Mouse (Mus musculus) megakaryocyte-erythroid progenitor cell, adult 5-6 weeks (primary cell): ENCODE measurements around the gene Cd72. TPM values are rescaled to one million over a fixed set of nuclear protein-coding genes. Genes with fewer than 3 reads are reported as not detected.

Experiments used
- ATAC-seq: replicated peaks from 2 replicates; pipeline ENCODE4 v1.8.0; 2016; ENCODE audit warnings: mild to moderate bottlenecking, inconsistent platforms; ENCODE audit not compliant: severe bottlenecking, poor library complexity, low FRiP score, low TSS enrichment
- total RNA-seq, 2 experiments: library from RNA; stranded (forward) in 1 of 2; stranded (reverse) in 1 of 2; fragments of 200-1000, 215-1000 nt in 1 of 2; fragments of >200 nt in 1 of 2; fragmentation: Nextera tagmentation in 1 of 2; gene quantifications; 2 replicates each; pipeline ENCODE4 v1.2.3; 2014 to 2017

Cd72 gene
- total RNA-seq, 2 experiments from 2014 or later: 2.9 to 9.6 TPM

DNA sequence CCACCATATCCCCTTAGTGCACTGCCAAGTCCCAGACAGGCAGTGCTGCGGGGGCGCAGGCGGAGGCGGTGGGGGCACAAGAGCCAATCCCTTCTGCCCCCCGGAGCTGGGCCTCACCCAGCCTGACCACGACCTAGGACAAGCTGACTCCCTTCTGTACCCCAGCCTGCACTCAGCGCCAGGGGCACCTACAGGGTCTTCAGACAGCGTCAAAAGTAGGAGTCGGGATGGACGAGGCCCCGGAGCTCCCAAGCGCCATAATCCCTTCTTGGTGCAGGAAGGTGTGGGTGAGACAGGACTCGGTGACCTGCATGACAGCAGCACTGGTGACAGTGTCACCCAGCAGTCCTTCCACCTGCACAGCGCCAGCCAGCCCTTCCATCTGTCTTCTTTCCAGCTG, 39.7 kb downstream of the Cd72 start:
- no peak for ATAC-seq

DNA sequence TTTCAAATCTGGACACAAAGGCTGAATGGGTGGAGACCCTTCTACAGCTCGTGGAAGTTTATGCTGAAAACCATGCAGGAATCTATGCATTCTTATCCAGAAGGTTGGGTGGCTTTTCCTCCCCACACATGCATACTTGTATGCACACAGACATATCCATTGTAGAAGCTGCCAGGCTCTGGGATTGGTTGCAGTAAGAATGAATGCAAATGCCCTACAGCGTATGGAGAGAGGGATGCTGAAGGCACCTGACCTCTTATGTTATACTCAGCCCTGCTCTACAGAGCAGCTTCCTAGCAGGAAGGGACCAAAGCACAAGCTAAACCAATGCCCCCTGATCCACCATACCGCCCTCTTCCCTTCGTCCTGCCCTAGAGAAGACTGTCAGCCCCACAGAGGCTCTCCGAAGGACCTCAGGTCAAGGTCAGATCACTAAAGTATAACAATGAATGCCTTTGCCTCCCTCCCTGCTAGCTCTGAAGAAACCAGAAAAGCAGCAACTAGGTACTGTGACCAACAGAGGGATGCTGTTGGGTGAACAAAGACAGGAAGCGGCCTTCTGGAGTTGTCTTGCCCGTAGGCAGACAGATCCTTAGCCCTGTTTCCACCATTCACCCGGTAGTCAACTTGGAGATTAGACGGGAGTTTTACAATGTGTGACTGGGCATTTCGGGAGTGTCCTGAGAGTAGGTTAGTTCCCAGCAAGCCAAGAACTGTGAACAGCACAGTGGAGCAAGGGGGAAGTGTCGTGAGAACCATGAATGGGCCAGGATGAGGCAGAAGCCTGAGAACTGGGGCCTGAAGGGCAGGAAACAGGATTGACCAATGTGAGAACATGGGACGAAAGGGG, 47.1 kb downstream of the Cd72 start:
- ATAC-seq: no peak

DNA sequence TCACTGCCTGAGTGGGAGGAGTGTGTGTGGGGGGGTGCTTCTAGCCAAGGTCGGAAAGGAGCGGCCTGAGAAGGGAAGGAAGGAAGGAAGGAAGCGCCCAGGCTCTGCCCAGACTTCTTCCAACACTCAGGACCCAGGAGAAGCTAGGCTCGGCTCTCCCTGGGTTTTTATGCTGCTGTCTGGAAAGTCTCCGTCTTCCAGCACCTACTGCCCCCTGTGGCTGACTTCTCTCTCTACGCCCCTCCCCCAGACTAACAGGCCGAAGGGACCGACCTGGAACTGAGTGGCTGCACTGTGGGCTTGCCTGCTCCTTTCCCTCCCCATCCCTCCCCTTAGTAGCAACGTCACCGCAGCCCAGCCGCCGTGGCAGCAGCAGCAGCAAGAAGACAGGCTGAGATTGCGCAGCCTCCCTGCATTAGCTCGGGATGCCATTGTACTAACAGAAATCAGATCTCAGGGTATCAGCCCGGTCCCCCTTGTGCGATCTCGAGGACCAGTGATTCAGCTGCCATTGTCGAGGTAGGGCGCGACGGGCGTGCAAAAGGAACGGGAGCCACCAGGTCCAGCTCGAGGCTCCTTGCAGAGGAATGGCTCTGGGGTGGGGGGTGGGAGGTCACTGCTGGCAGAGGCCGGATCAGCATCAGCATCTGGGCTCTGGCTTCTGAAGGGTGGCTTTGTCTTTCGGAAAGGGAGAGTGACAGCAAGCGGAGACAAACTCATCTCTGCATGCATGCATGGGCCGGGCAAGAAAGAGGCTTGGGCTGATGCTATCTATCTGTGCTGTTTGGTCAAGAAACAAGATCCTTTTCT, 48.1 kb downstream of the Cd72 start:
- ATAC-seq: peak; percentile 46

DNA sequence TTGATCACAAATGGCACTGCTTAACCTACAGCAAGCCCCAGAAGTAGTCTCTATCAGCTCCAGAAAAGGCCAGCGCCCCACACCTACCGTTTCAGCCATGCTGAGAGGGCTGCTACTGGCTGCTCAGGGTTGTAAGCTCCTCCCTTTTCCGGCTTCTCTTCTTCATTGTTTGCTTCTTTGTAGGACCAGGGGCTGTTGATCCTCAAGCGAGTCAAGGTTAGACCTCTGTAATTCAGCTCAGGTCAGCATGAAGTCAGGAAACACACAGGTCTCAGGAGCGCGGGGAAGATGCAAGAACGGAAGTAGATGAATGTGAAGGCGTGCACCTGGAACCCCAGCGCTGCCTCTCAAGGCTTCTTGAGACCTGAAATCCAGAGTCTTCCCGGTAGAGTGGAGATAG, 49.7 kb downstream of the Cd72 start:
- ATAC-seq: no peak

DNA sequence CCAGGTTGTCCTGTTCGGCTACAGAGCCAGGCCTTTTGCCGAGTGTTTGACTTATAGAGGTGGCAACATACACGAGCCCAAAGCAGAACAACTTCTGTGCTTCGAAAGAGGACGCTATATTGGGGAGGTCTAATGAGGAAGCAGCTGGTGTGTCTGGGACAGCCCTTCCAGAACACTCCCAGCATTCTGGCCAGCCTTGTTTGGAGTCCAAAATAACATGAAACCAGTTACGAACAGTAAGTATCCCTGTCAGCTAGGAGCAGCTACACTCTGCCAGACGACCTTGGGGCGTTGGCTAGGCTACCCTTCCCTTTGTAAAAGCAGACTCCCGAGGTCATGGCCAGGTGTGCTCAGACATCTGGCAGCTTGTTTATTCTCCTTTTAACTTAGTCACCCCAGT, 52.2 kb downstream of the Cd72 start:
- no peak for ATAC-seq

DNA sequence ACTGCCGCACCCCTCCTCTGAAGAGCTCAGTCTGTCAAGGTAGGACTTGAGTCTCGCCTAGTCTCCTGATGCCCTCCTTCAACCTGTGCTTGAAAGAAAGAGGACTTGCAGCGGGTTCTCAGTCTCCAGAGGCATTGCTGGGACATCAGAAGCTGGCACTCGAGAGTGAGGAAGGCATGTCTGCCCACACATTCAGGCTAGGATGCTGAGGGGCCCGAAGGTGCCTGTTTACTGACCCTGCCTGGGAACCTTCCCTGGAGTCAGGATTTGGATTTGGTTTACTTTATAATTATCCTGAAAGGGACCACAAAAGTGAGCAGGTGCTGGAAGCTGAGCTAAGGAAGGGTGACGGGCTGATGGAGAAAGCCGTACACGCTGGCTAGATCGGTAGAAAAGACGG, 52.9 kb downstream of the Cd72 start:
- ATAC-seq: no peak

DNA sequence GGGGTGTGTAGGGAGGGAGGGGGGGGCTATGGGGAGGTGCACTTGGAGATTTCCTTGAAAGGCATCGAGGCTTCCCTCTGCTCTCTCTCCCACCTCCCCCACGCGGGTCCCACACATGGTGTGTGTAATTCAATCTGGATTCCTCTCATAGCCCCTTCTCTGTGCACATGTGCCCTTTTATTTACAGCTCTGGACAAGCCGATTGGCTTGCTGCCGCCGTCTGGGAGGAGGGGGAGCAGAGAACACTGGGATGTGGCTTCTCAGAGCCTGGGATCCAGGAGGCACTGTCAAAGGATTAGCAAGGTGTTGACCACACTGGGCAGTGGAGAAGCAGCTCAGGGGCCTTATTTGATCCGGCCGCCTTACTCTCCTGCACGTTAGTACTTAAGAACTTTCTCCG, 53.5 kb downstream of the Cd72 start:
- ATAC-seq: no peak

DNA sequence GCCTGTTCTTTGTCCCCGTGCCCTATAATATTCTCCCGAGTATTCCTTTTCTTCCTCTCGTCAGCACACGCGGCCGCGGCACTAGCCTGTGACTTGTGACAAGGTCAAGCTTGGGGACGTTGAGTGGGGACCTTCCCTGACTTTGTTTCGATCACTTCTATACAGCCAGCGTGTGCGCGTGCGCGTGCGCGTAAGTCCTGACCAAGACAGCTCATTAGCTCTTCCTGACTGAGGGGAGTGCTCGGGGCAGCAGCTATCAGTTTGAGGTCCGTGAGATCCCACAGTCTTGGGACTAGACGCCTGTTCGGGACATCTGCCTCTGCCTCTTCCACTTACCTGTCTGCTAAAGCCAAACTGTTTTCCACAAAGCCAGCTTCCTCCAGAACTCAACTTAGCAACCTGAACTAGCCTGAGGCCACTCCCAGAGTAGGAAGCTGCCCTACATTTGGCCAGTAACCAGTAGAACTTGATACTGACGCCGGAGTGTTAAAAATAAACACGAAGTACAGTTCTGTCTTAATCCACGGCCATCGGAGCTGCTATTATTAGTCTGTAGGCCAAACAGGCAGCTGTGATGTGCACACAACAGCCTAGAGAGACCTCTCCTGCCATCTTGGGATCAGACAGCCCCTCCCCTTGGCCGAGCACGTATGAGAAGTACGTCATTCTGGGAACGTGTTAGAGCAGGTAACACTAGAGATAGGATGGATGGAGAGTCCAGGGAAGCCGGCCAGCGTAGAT, 54.9 kb downstream of the Cd72 start:
- ATAC-seq: no peak

DNA sequence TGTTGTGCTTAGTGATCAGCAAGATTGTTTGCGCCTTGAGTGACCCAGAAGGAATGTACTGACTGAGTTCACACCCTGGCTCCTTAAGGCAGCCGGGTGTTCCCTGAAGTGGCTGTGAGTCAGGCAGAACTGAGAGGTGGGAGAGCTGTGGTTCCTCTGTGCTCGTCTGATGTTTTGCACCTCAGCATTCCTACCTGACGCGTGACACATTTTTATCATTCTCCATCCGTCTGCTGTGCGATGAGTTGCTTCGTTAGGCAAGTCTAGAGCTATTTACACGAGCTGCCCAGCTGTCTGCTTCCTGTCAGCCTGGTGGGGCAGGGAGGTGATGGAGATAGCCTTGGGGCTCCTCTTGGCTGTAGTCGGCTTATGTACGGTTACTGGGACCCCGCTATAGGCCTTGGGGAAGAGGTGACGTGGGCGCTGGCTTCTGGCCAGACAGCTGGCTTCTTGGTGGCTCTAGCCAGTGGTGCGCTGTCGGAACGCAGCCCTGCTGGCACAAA, 55.5 kb downstream of the Cd72 start:
- no peak for ATAC-seq

DNA sequence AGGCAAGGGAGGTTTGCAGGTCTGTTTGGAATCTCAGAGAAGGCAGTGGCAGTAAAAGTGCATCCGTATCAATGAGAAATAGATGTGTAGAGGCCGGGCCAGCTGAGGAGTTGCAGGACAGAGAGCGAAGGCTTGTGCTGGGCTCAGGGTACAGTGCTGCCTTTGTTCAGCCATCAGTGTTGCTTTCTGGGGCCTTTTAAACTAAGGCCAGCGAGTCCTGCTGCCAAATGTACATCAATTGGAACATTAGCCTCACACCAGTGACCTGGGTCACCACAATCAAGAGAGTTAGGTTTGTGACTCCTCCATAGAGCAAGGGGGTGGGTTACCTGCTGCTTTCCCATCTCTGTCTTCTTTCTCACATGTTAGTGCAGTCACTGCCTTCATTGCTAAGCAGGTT, 56.4 kb downstream of the Cd72 start:
- ATAC-seq: no peak

Other genes with a start within 250 kb of the Cd72 start
- gene Atp8b5, start 187.5 kb downstream of the Cd72 start, total RNA-seq (2014; fragmentation: Nextera tagmentation): 0.07 and 0.68 TPM in 2 replicates
- 0.66 and 0.69 TPM in 2 replicates for gene Atp8b5, start 187.5 kb downstream of the Cd72 start, total RNA-seq (2017)
- gene Rusc2, start 72.6 kb downstream of the Cd72 start, total RNA-seq (2014; fragmentation: Nextera tagmentation): 1.8 and 7.6 TPM in 2 replicates
- 0.19 and 1.5 TPM in 2 replicates for gene Rusc2, start 72.6 kb downstream of the Cd72 start, total RNA-seq (2017)
- not detected in 2 replicates for gene Fam166b, start 25.5 kb downstream of the Cd72 start, total RNA-seq (2014; fragmentation: Nextera tagmentation)
- not detected in 2 replicates for gene Fam166b, start 25.5 kb downstream of the Cd72 start, total RNA-seq (2017)
- 11.7 and 15.6 TPM in 2 replicates for gene Tesk1, start 12.7 kb downstream of the Cd72 start, total RNA-seq (2014; fragmentation: Nextera tagmentation)
- 4.3 and 4.8 TPM in 2 replicates for gene Tesk1, start 12.7 kb downstream of the Cd72 start, total RNA-seq (2017)
- 0.61 TPM in 1 of 2 replicates, not detected in the other for gene Sit1, start 29.1 kb upstream of the Cd72 start, total RNA-seq (2014; fragmentation: Nextera tagmentation)
- not detected in 2 replicates for gene Sit1, start 29.1 kb upstream of the Cd72 start, total RNA-seq (2017)
- gene Ccdc107, start 38.3 kb upstream of the Cd72 start, total RNA-seq (2014; fragmentation: Nextera tagmentation): 28.8 and 47.9 TPM in 2 replicates
- 44.6 and 46.3 TPM in 2 replicates for gene Ccdc107, start 38.3 kb upstream of the Cd72 start, total RNA-seq (2017)
- gene Arhgef39, start 45.1 kb upstream of the Cd72 start, total RNA-seq (2014; fragmentation: Nextera tagmentation): 44.3 and 50.3 TPM in 2 replicates
- 27.2 and 32.7 TPM in 2 replicates for gene Arhgef39, start 45.1 kb upstream of the Cd72 start, total RNA-seq (2017)
- gene Car9, start 52.3 kb upstream of the Cd72 start, total RNA-seq (2014; fragmentation: Nextera tagmentation): 3.6 and 11.8 TPM in 2 replicates
- 2.1 and 3.3 TPM in 2 replicates for gene Car9, start 52.3 kb upstream of the Cd72 start, total RNA-seq (2017)
- gene Tpm2, start 69.1 kb upstream of the Cd72 start, total RNA-seq (2014; fragmentation: Nextera tagmentation): not detected in 2 replicates
- gene Tpm2, start 69.1 kb upstream of the Cd72 start, total RNA-seq (2017): 0.09 TPM in 1 of 2 replicates, not detected in the other
- gene Creb3, start 107.7 kb upstream of the Cd72 start, total RNA-seq (2014; fragmentation: Nextera tagmentation): 9.6 and 12.7 TPM in 2 replicates
- 19.4 and 42.2 TPM in 2 replicates for gene Creb3, start 107.7 kb upstream of the Cd72 start, total RNA-seq (2017)
- 105 and 175 TPM in 2 replicates for gene Tln1, start 108.1 kb upstream of the Cd72 start, total RNA-seq (2014; fragmentation: Nextera tagmentation)
- 211 and 304 TPM in 2 replicates for gene Tln1, start 108.1 kb upstream of the Cd72 start, total RNA-seq (2017)
- gene Rgp1, start 124.1 kb upstream of the Cd72 start, total RNA-seq (2014; fragmentation: Nextera tagmentation): 28.7 and 30.4 TPM in 2 replicates
- 6.7 and 8.3 TPM in 2 replicates for gene Rgp1, start 124.1 kb upstream of the Cd72 start, total RNA-seq (2017)
- 19.7 and 22.9 TPM in 2 replicates for gene Gba2, start 124.2 kb upstream of the Cd72 start, total RNA-seq (2014; fragmentation: Nextera tagmentation)
- gene Gba2, start 124.2 kb upstream of the Cd72 start, total RNA-seq (2017): 6.1 and 12.0 TPM in 2 replicates
- not detected in 2 replicates for gene Msmp, start 129.9 kb upstream of the Cd72 start, total RNA-seq (2014; fragmentation: Nextera tagmentation)
- not detected in 2 replicates for gene Msmp, start 129.9 kb upstream of the Cd72 start, total RNA-seq (2017)
- 0.09 and 2.0 TPM in 2 replicates for gene Npr2, start 177.3 kb upstream of the Cd72 start, total RNA-seq (2014; fragmentation: Nextera tagmentation)
- gene Npr2, start 177.3 kb upstream of the Cd72 start, total RNA-seq (2017): 0.08 and 0.14 TPM in 2 replicates
- gene Spag8, start 199.0 kb upstream of the Cd72 start, total RNA-seq (2014; fragmentation: Nextera tagmentation): 1.6 TPM in 1 of 2 replicates, not detected in the other
- gene Spag8, start 199.0 kb upstream of the Cd72 start, total RNA-seq (2017): not detected in 2 replicates
- gene Hint2, start 201.8 kb upstream of the Cd72 start, total RNA-seq (2014; fragmentation: Nextera tagmentation): 70.7 and 73.0 TPM in 2 replicates
- 43.1 and 63.0 TPM in 2 replicates for gene Hint2, start 201.8 kb upstream of the Cd72 start, total RNA-seq (2017)
- 1.2 and 2.5 TPM in 2 replicates for gene Tmem8b, start 214.3 kb upstream of the Cd72 start, total RNA-seq (2014; fragmentation: Nextera tagmentation)
- gene Tmem8b, start 214.3 kb upstream of the Cd72 start, total RNA-seq (2017): 0.38 and 1.6 TPM in 2 replicates
- not detected in 2 replicates for gene Fam221b, start 214.5 kb upstream of the Cd72 start, total RNA-seq (2014; fragmentation: Nextera tagmentation)
- 0.15 and 0.28 TPM in 2 replicates for gene Fam221b, start 214.5 kb upstream of the Cd72 start, total RNA-seq (2017)
- not detected in 2 replicates for gene Olfr70, start 246.2 kb upstream of the Cd72 start, total RNA-seq (2014; fragmentation: Nextera tagmentation)
- gene Olfr70, start 246.2 kb upstream of the Cd72 start, total RNA-seq (2017): not detected in 2 replicates